ENCODE assay signal across 11 mouse cellular contexts in the genomic region with DNA sequence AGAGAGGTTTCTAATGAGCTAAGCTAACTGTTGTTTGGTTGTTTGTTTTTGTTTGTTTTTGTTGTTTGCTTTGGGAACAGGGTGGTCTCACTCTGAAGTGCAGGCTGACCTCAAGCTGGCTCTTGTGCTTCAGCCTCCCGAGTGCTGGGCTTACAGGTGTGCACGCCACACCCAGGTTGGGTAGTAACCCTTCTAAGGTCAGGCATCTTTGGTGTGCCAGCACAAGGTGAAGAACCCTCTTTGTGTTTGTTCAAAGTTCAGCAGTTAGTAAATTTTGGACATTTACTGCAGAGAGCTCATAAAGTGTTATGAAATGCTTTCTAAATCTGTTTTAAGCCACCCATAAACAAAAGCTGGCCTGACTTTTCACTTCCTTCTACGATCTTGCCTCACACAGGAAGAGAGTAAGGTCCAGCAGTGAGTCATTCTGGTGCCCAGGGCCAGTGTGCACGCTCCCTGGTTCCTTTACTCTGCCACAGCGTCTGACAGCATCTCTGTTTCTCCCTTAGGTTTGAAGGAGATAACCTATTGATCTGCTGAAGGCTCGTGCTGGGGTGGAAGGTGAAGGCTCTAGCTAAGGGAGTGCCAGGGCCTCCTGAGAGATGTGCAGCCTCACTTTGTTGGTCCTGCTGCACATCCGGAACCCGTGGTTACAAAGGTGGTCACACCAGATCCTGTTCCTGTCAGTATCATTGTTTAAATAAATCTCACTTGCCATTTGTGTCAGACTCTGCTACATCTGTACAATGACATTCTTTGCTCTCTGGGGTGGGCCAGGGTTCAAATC. TPM values are rescaled to one million over a fixed set of nuclear protein-coding genes. Genes with fewer than 3 reads are reported as not detected.
DNase-seq lines count a peak whose midpoint lies in the region; ATAC-seq and TF ChIP-seq lines count a peak whose summit lies in the region.
"Had no signal": no experiment of that assay in that cellular context is flagged by ENCODE, and none has a peak within 500 bp of the region (broad histone marks: within the 10 kb centered on the region; RNA-seq: fewer than 3 reads in every experiment).

No protein-coding gene starts in this region.

- H3K4me3 ChIP-seq in gastrocnemius, adult 2 months = no peak overlapping the region
- H3K4me3 ChIP-seq in brown adipose tissue, adult 24 weeks (ENCODE audit: insufficient read depth, low read depth, low read length) = no peak overlapping the region
- H3K4me3 ChIP-seq: neural tube, embryonic 12.5 days had no signal

- peak; percentile 96 for ATAC-seq in megakaryocyte, adult 5-6 weeks (ENCODE audit: poor library complexity, severe bottlenecking)

- intact Hi-C loops in gastrocnemius, adult 2 months (cut with DNase I) = no loop called here
- intact Hi-C loops in gastrocnemius, postnatal 36 days (cut with DNase I) = no loop called here

- TF ChIP-seq CTCF in gastrocnemius, adult 2 months (IDR thresholded peaks at IDR 0.05) = no peak

- H3K27ac ChIP-seq in gastrocnemius, adult 2 months = 0 out of 2 replicates have a peak overlapping the region, but pooled peaks have one; percentile 24
- H3K27ac ChIP-seq in brown adipose tissue, adult 24 weeks (replicated peaks; ENCODE audit: low read depth, low read length) = peak overlapping the region; percentile 76
- H3K27ac ChIP-seq: neural tube, embryonic 12.5 days had no signal

- DNase-seq in gastrocnemius, adult 2 months = no peak
- no peak for DNase-seq in gastrocnemius, postnatal 36 days
- DNase-seq in 3T3-L1 (ENCODE audit: low read depth, low spot score) = peak; percentile 74
- no peak for DNase-seq in testis, postnatal 14 days (ENCODE audit: low spot score)
- DNase-seq in cerebellum, adult 8-10 months = no peak
- DNase-seq in cerebellum, postnatal 14 days = no peak
- DNase-seq: kidney, postnatal 14 days had no signal

- peaks cover 7% of the 10 kb centered on the region for H3K4me1 ChIP-seq in brown adipose tissue, adult 24 weeks (ENCODE audit: control insufficient read depth, insufficient read depth, insufficient read length, low read length)
- H3K4me1 ChIP-seq: neural tube, embryonic 12.5 days had no signal

RNA-seq across cellular contexts. Expression of a gene that starts 32.3 kb away (rescaled TPM):
- total RNA-seq in gastrocnemius, adult 2 months (2021) = not detected
- not detected for total RNA-seq in gastrocnemius, postnatal 36 days (2021)
- polyA plus RNA-seq in brown adipose tissue, adult 24 weeks (2012; ENCODE audit: insufficient read depth, insufficient read length, missing spikeins) = not detected in 2 replicates
- not detected in 2 replicates for total RNA-seq in megakaryocyte, adult 5-6 weeks (2015)
- total RNA-seq in megakaryocyte, adult 5-6 weeks (2017) = not detected in 2 replicates
- total RNA-seq: CH12.LX had no signal
